Mouse (Mus musculus) ES-E14 (cell line): ENCODE measurements at regions not wholly inside any gene's neighbourhood (a gene's known extent, or its start where the extent isn't known, plus 50 kb on each side); places are given as distances from the start of the nearest gene placed in this dataset.

Source experiments
- CHD2 ChIP-seq: IDR thresholded peaks from 2 replicates; pipeline ENCODE4 v1.6.1; 2014; ENCODE audit warnings: mild to moderate bottlenecking, low read depth, low read length, inconsistent platforms
- HCFC1 ChIP-seq: IDR thresholded peaks from 2 replicates; pipeline ENCODE4 v1.6.1; 2012; ENCODE audit warnings: low read length, inconsistent platforms, borderline replicate concordance; ENCODE audit not compliant: insufficient read depth
- MAFK ChIP-seq: IDR thresholded peaks from 2 replicates; pipeline ENCODE4 v1.6.1; 2014; ENCODE audit warnings: mild to moderate bottlenecking, low read depth, low read length, inconsistent platforms; ENCODE audit not compliant: insufficient read depth
- ZC3H11A ChIP-seq: IDR thresholded peaks from 2 replicates; pipeline ENCODE4 v1.6.1; 2012; ENCODE audit warnings: low read depth, mild to moderate bottlenecking, inconsistent platforms, low read length, borderline replicate concordance
- ZNF384 ChIP-seq: IDR thresholded peaks from 2 replicates; pipeline ENCODE4 v1.6.1; 2012; ENCODE audit warnings: low read depth, low read length, inconsistent platforms

- TF ChIP-seq ZC3H11A (no peak), MAFK (no peak), CHD2 (no peak), ZNF384 (no peak), HCFC1 (no peak)
Observed at GRCm38 (mm10) chr14:104006426-104006825, 162.2 kb upstream of the Ednrb start.
